ENCODE assay signal across 21 mouse cellular contexts in the genomic region with DNA sequence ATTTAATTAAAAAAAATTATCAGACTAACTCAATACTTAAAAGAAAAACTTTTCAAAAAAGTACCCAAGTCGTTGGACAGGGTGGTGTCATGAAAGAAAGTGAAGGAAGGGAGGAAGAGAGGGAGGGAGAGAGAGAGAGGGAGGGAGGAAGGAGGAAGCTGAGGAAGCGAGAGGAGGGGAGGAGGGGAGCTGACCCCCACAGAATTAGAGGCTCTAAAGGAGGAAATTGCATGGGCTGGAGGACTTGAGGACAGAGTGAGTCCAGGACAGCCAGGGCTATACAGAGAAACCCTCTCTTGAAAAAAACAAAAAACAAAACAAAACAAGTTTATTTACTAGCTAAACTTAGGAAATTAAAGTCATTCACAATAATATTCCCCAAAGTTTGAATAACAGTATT. TPM values are rescaled to one million over a fixed set of nuclear protein-coding genes. Genes with fewer than 3 reads are reported as not detected.
DNase-seq lines count a peak whose midpoint lies in the region; ATAC-seq lines count a peak whose summit lies in the region.
"Had no signal": no experiment of that assay in that cellular context is flagged by ENCODE, and none has a peak within 500 bp of the region (broad histone marks: within the 10 kb centered on the region; RNA-seq: fewer than 3 reads in every experiment).

No protein-coding gene starts in this region.

- ATAC-seq in heart, embryonic 15.5 days (replicated peaks; ENCODE audit: insufficient number of reproducible peaks, insufficient read depth, low FRiP score, low read depth) = no peak
- ATAC-seq in granulocyte monocyte progenitor cell, adult 5-6 weeks (replicated peaks; ENCODE audit: poor library complexity, severe bottlenecking) = peak; percentile 76
- peak; percentile 57 for ATAC-seq in megakaryocyte progenitor cell, adult 5-6 weeks (replicated peaks; ENCODE audit: poor library complexity)
- ATAC-seq: forebrain, embryonic 14.5 days; forebrain, embryonic 16.5 days had no signal

- H3K36me3 ChIP-seq in heart, embryonic 15.5 days = no peaks in the 10 kb centered on the region
- H3K36me3 ChIP-seq in heart, embryonic 10.5 days = no peaks in the 10 kb centered on the region
- H3K36me3 ChIP-seq: embryonic facial prominence, embryonic 13.5 days; embryonic facial prominence, embryonic 15.5 days; forebrain, embryonic 10.5 days; forebrain, embryonic 12.5 days had no signal

- H3K9ac ChIP-seq in heart, embryonic 15.5 days = no peak overlapping the region
- H3K9ac ChIP-seq: embryonic facial prominence, embryonic 13.5 days; embryonic facial prominence, embryonic 15.5 days; forebrain, embryonic 12.5 days had no signal

- H3K4me1 ChIP-seq in heart, embryonic 15.5 days (replicated peaks) = peaks cover 27% of the 10 kb centered on the region
- peaks cover 11% of the 10 kb centered on the region; the same call in 1 of the 2 replicates for H3K4me1 ChIP-seq in heart, embryonic 10.5 days

- no peak overlapping the region for H3K27ac ChIP-seq in heart, embryonic 15.5 days
- no peak overlapping the region for H3K27ac ChIP-seq in heart, embryonic 10.5 days
- H3K27ac ChIP-seq: embryonic facial prominence, embryonic 13.5 days; embryonic facial prominence, embryonic 15.5 days; forebrain, embryonic 10.5 days; forebrain, embryonic 12.5 days had no signal

- H3K9me3 ChIP-seq in heart, embryonic 15.5 days (replicated peaks) = no peaks in the 10 kb centered on the region
- H3K9me3 ChIP-seq in heart, embryonic 10.5 days = no peaks in the 10 kb centered on the region
- H3K9me3 ChIP-seq: embryonic facial prominence, embryonic 13.5 days; embryonic facial prominence, embryonic 15.5 days; forebrain, embryonic 10.5 days; forebrain, embryonic 12.5 days had no signal

- no peaks in the 10 kb centered on the region for H3K27me3 ChIP-seq in heart, embryonic 15.5 days
- H3K27me3 ChIP-seq in heart, embryonic 10.5 days (ENCODE audit: insufficient read depth, poor library complexity, severe bottlenecking) = no peaks in the 10 kb centered on the region
- H3K27me3 ChIP-seq: embryonic facial prominence, embryonic 13.5 days; embryonic facial prominence, embryonic 15.5 days; forebrain, embryonic 12.5 days had no signal

- 41% methylated on average over 2 of the region's 2 CpGs for WGBS in heart, embryonic 15.5 days
- WGBS in heart, embryonic 10.5 days = 54% methylated on average over 2 of the region's 2 CpGs

- no peak overlapping the region for H3K4me3 ChIP-seq in heart, embryonic 15.5 days
- H3K4me3 ChIP-seq in heart, embryonic 10.5 days = no peak overlapping the region
- H3K4me3 ChIP-seq: embryonic facial prominence, embryonic 13.5 days; embryonic facial prominence, embryonic 15.5 days; erythroblast, embryonic 14.5 days; forebrain, embryonic 10.5 days; forebrain, embryonic 12.5 days had no signal

- DNase-seq in heart, embryonic 10.5 days (ENCODE audit: low spot score) = no peak
- no peak for DNase-seq in cerebellum, adult 8-10 months
- DNase-seq: adrenal gland, adult 8-10 months; adrenal gland, postnatal 14 days; adrenal gland, postnatal 36 days; cerebellum, adult 11-12 months; cerebellum, adult 2 months; cerebellum, adult 9-11 months; cerebellum, postnatal 14 days; cerebellum, postnatal 36 days; embryo, embryonic 11 days had no signal

- H3K4me2 ChIP-seq in heart, embryonic 15.5 days = 0 out of 2 replicates have a peak overlapping the region, but pooled peaks have one; percentile 23
- H3K4me2 ChIP-seq: embryonic facial prominence, embryonic 13.5 days; embryonic facial prominence, embryonic 15.5 days; forebrain, embryonic 12.5 days had no signal

RNA-seq across cellular contexts. Expression of a gene that starts 27.1 kb away (rescaled TPM):
- polyA plus RNA-seq in heart, embryonic 15.5 days (2015; fragmentation: Nextera tagmentation; extraction: Ambion mirVana) = 34.3 and 43.3 TPM in 2 replicates
- 39.3 and 44.5 TPM in 2 replicates for polyA plus RNA-seq in heart, embryonic 10.5 days (2016; fragmentation: Nextera tagmentation; extraction: Ambion mirVana)
- 80.7 and 106 TPM in 2 replicates for total RNA-seq in granulocyte monocyte progenitor cell, adult 5-6 weeks (2014; fragmentation: Nextera tagmentation)
- total RNA-seq in granulocyte monocyte progenitor cell, adult 5-6 weeks (2017) = 66.6 and 76.5 TPM in 2 replicates
- 157 and 168 TPM in 2 replicates for total RNA-seq in megakaryocyte progenitor cell, adult 5-6 weeks (2015)
- 53.9 and 58.1 TPM in 2 replicates for total RNA-seq in megakaryocyte progenitor cell, adult 5-6 weeks (2017)
